Mouse (Mus musculus) T-cell, adult 2 months (primary cell): Measurements from ENCODE around the gene Sox15.
"Not testable (repeated sequence)": the region's sequence is repeated elsewhere in the genome, so short reads cannot be mapped to it uniquely, and the experiment has no call there.

ENCODE experiments used
- DNase-seq: peaks from one replicate; pipeline ENCODE4 v3.0.0; 2022; ENCODE audit warnings: low spot score

The Sox15 gene

GRCm38 (mm10) chr11:69655264-69656064, at the start of gene Sox15:
TSS of gene Sox15 (plus strand) at chr11:69655314.
- DNase-seq: no peak

- DNase-seq: peak; percentile 61
Observed at GRCm38 (mm10) chr11:69605726-69606490, 49.2 kb upstream of the Sox15 start, which contains the start of gene Atp1b2. TSS of gene Atp1b2 (minus strand) at chr11:69605942.

- DNase-seq: no peak
Observed at GRCm38 (mm10) chr11:69606491-69606795, 48.7 kb upstream of the Sox15 start.

- no peak for DNase-seq
Observed at GRCm38 (mm10) chr11:69606832-69607231, 48.3 kb upstream of the Sox15 start.

- DNase-seq: no peak
Observed at GRCm38 (mm10) chr11:69608525-69608924, 46.6 kb upstream of the Sox15 start.

GRCm38 (mm10) chr11:69609416-69609815, 45.7 kb upstream of the Sox15 start:
- DNase-seq: no peak

GRCm38 (mm10) chr11:69610899-69611298, 44.2 kb upstream of the Sox15 start:
- no peak for DNase-seq

GRCm38 (mm10) chr11:69613553-69614256, 41.4 kb upstream of the Sox15 start:
- peak; percentile 34 for DNase-seq

- not testable (repeated sequence) for DNase-seq
Observed at GRCm38 (mm10) chr11:69614257-69614588, 40.9 kb upstream of the Sox15 start.

GRCm38 (mm10) chr11:69616781-69617180, 38.3 kb upstream of the Sox15 start:
- no peak for DNase-seq

GRCm38 (mm10) chr11:69617805-69618204, 37.3 kb upstream of the Sox15 start, which contains the start of gene Shbg:
TSS of gene Shbg (minus strand) at chr11:69617905.
- no peak for DNase-seq

- no peak for DNase-seq
Observed at GRCm38 (mm10) chr11:69620394-69621081, 34.6 kb upstream of the Sox15 start.

- DNase-seq: no peak
Observed at GRCm38 (mm10) chr11:69621571-69622268, 33.4 kb upstream of the Sox15 start, which contains the start of gene Sat2. TSS of gene Sat2 (plus strand) at chr11:69622024.

- no peak for DNase-seq
Observed at GRCm38 (mm10) chr11:69622406-69622805, 32.7 kb upstream of the Sox15 start.

- no peak for DNase-seq
Observed at GRCm38 (mm10) chr11:69623006-69623405, 32.1 kb upstream of the Sox15 start.

GRCm38 (mm10) chr11:69624339-69624738, 30.8 kb upstream of the Sox15 start:
- DNase-seq: not testable (repeated sequence)

GRCm38 (mm10) chr11:69628286-69628685, 26.8 kb upstream of the Sox15 start:
- peak; percentile 72 for DNase-seq

- peak; percentile 28 for DNase-seq
Observed at GRCm38 (mm10) chr11:69629802-69630201, 25.3 kb upstream of the Sox15 start.

GRCm38 (mm10) chr11:69632284-69633089, 22.6 kb upstream of the Sox15 start, which contains the start of gene Fxr2:
TSS of gene Fxr2 (plus strand) at chr11:69632990.
- peak; percentile 99 for DNase-seq

- DNase-seq: no peak
Observed at GRCm38 (mm10) chr11:69633128-69633866, 21.8 kb upstream of the Sox15 start.
